Mouse (Mus musculus): ENCODE results near the gene Cenpu.
"Not testable (repeated sequence)": the region's sequence is repeated elsewhere in the genome, so short reads cannot be mapped to it uniquely, and the experiment has no call there.

Cenpu gene

GRCm38 (mm10) chr8:46550058-46550457, 1.8 kb upstream of the Cenpu start:
- no peak for DNase-seq (ENCODE audit: low spot score in 2 of 2)

- no peak for DNase-seq (ENCODE audit: low spot score in 2 of 2)
Measured at GRCm38 (mm10) chr8:46551029-46551428, 799 bp upstream of the Cenpu start.

GRCm38 (mm10) chr8:46552441-46552765, 575 bp downstream of the Cenpu start:
- DNase-seq (ENCODE audit: low spot score in 2 of 2): no peak

- DNase-seq (ENCODE audit: low spot score in 2 of 2): no peak
Measured at GRCm38 (mm10) chr8:46559428-46559827, 7.6 kb downstream of the Cenpu start.

- DNase-seq (ENCODE audit: low spot score in 2 of 2): no peak
Measured at GRCm38 (mm10) chr8:46562333-46562732, 10.5 kb downstream of the Cenpu start.

GRCm38 (mm10) chr8:46566914-46567529, 15.2 kb downstream of the Cenpu start:
- DNase-seq (ENCODE audit: low spot score in 2 of 2): peak; percentile 86

- DNase-seq (ENCODE audit: low spot score in 2 of 2): peak in 1 of 2 experiments; percentile 19
Measured at GRCm38 (mm10) chr8:46567946-46568345, 16.1 kb downstream of the Cenpu start.

- no peak for DNase-seq (ENCODE audit: low spot score in 2 of 2)
Measured at GRCm38 (mm10) chr8:46568942-46569341, 17.1 kb downstream of the Cenpu start.

- no peak for DNase-seq (ENCODE audit: low spot score in 2 of 2)
Measured at GRCm38 (mm10) chr8:46569659-46570441, 18.0 kb downstream of the Cenpu start.

- no peak for DNase-seq (ENCODE audit: low spot score in 2 of 2)
Measured at GRCm38 (mm10) chr8:46570673-46571072, 18.8 kb downstream of the Cenpu start.

GRCm38 (mm10) chr8:46573446-46573845, 21.6 kb downstream of the Cenpu start:
- DNase-seq (ENCODE audit: low spot score in 2 of 2): no peak

- DNase-seq (ENCODE audit: low spot score in 2 of 2): no peak
Measured at GRCm38 (mm10) chr8:46573964-46574363, 22.1 kb downstream of the Cenpu start.

- no peak for DNase-seq (ENCODE audit: low spot score in 2 of 2)
Measured at GRCm38 (mm10) chr8:46578794-46579193, 27.0 kb downstream of the Cenpu start.

GRCm38 (mm10) chr8:46584328-46584727, 32.5 kb downstream of the Cenpu start:
- DNase-seq (ENCODE audit: low spot score in 2 of 2): not testable (repeated sequence)

- no peak for DNase-seq (ENCODE audit: low spot score in 2 of 2)
Measured at GRCm38 (mm10) chr8:46585576-46585975, 33.7 kb downstream of the Cenpu start.

GRCm38 (mm10) chr8:46587911-46588310, 36.1 kb downstream of the Cenpu start:
- no peak for DNase-seq (ENCODE audit: low spot score in 2 of 2)

- DNase-seq (ENCODE audit: low spot score in 2 of 2): no peak
Measured at GRCm38 (mm10) chr8:46588663-46589062, 36.8 kb downstream of the Cenpu start.

GRCm38 (mm10) chr8:46593067-46593466, 41.2 kb downstream of the Cenpu start:
- no peak for DNase-seq (ENCODE audit: low spot score in 2 of 2)

GRCm38 (mm10) chr8:46593772-46594171, 41.9 kb downstream of the Cenpu start:
- no peak for DNase-seq (ENCODE audit: low spot score in 2 of 2)

GRCm38 (mm10) chr8:46595593-46595992, 43.8 kb downstream of the Cenpu start:
- DNase-seq (ENCODE audit: low spot score in 2 of 2): no peak

GRCm38 (mm10) chr8:46596530-46596929, 44.7 kb downstream of the Cenpu start:
- no peak for DNase-seq (ENCODE audit: low spot score in 2 of 2)

- no peak for DNase-seq (ENCODE audit: low spot score in 2 of 2)
Measured at GRCm38 (mm10) chr8:46597411-46597810, 45.6 kb downstream of the Cenpu start.

GRCm38 (mm10) chr8:46598114-46598513, 46.3 kb downstream of the Cenpu start:
- no peak for DNase-seq (ENCODE audit: low spot score in 2 of 2)
